Mouse (Mus musculus) hindbrain, embryonic 13.5 days (tissue): ENCODE measurements around the gene Nnat. TPM values are rescaled to one million over a fixed set of nuclear protein-coding genes. Genes with fewer than 3 reads are reported as not detected.

Source experiments
- ATAC-seq: fragments of 200-750 bp; cut with Nextera tagmentation; 2 replicates; pipeline ENCODE4 v1.8.0; 2017; ENCODE audit warnings: moderate TSS enrichment; ENCODE audit not compliant: low FRiP score
- H3K27ac ChIP-seq: fragments of 300-500 bp; sonication (generic); 2 replicates; pipeline ENCODE4 v1.5.1; 2015; ENCODE audit warnings: inconsistent platforms, mild to moderate bottlenecking, moderate library complexity
- H3K27me3 ChIP-seq: fragments of 300-500 bp; sonication (generic); 2 replicates; pipeline ENCODE4 v1.6.1; 2015; ENCODE audit warnings: mild to moderate bottlenecking, inconsistent platforms
- H3K36me3 ChIP-seq: fragments of 300-500 bp; sonication (generic); 2 replicates; pipeline ENCODE4 v1.6.1; 2015; ENCODE audit warnings: mild to moderate bottlenecking, inconsistent platforms
- H3K4me1 ChIP-seq: fragments of 300-500 bp; sonication (generic); replicated peaks from 2 replicates; pipeline ENCODE4 v1.6.1; 2015; ENCODE audit warnings: inconsistent platforms
- H3K4me2 ChIP-seq: fragments of 300-500 bp; sonication (generic); 2 replicates; pipeline ENCODE4 v1.6.1; 2015; ENCODE audit warnings: inconsistent platforms, mild to moderate bottlenecking, moderate library complexity
- H3K4me3 ChIP-seq: fragments of 300-500 bp; sonication (generic); 2 replicates; pipeline ENCODE4 v1.5.1; 2015; ENCODE audit warnings: mild to moderate bottlenecking, inconsistent platforms
- H3K9ac ChIP-seq: fragments of 300-500 bp; sonication (generic); 2 replicates; pipeline ENCODE4 v1.6.1; 2015; ENCODE audit warnings: mild to moderate bottlenecking, inconsistent platforms
- H3K9me3 ChIP-seq: fragments of 300-500 bp; sonication (generic); 2 replicates; pipeline ENCODE4 v1.6.1; 2016; ENCODE audit warnings: inconsistent platforms
- WGBS: fragments of 180-500 bp; shearing (Covaris S2); methylation state at CpG from one replicate; pipeline ENCODE4 v1.1.7; 2015; 5-methylcytosine and 5-hydroxymethylcytosine counted together
- polyA plus RNA-seq: library from polyadenylated mRNA; unstranded; fragments of >200 nt; fragmentation: Nextera tagmentation; extraction: Ambion mirVana; gene quantifications from 2 replicates; pipeline ENCODE4 v1.2.1, GENCODE M21; 2015

The Nnat gene
- 6,024 and 6,534 TPM in 2 replicates for polyA plus RNA-seq

GRCm38 (mm10) chr2:157559858-157560257 lies at the start of gene Nnat:
Gene Nnat (plus strand): TSS chr2:157560078.
- H3K4me3 ChIP-seq, result peak within 1 kb of the TSS; percentile 58
- H3K27me3 ChIP-seq, result no peaks in the 10 kb centered on the region
- peak within 1 kb of the TSS; percentile 87 for H3K4me2 ChIP-seq
- peaks cover 78% of the 10 kb centered on the region for H3K36me3 ChIP-seq
- 51% methylated on average over 27 of the region's 27 CpGs for WGBS
- H3K27ac ChIP-seq, result peak within 1 kb of the TSS; percentile 93
- peaks cover 47% of the 10 kb centered on the region for H3K4me1 ChIP-seq
- H3K9me3 ChIP-seq, result peaks cover 49% of the 10 kb centered on the region
- ATAC-seq, result peak; percentile 71
- peak within 1 kb of the TSS; percentile 88 for H3K9ac ChIP-seq

GRCm38 (mm10) chr2:157512859-157513258 lies 47.0 kb upstream of the Nnat start:
- no peak for ATAC-seq
- no peak overlapping the region for H3K4me3 ChIP-seq
- no peak overlapping the region for H3K4me2 ChIP-seq
- H3K4me1 ChIP-seq, result peaks cover 42% of the 10 kb centered on the region
- H3K27me3 ChIP-seq, result no peaks in the 10 kb centered on the region
- H3K36me3 ChIP-seq, result no peaks in the 10 kb centered on the region
- peak overlapping the region; percentile 55; the same call in 1 of the 2 replicates for H3K27ac ChIP-seq
- H3K9me3 ChIP-seq, result no peaks in the 10 kb centered on the region
- no peak overlapping the region for H3K9ac ChIP-seq
- 84% methylated on average over 9 of the region's 9 CpGs for WGBS

GRCm38 (mm10) chr2:157513737-157514208 lies 46.1 kb upstream of the Nnat start:
- no peak overlapping the region for H3K9ac ChIP-seq
- 26% methylated on average over 9 of the region's 9 CpGs for WGBS
- no peaks in the 10 kb centered on the region for H3K36me3 ChIP-seq
- no peak for ATAC-seq
- peaks cover 48% of the 10 kb centered on the region for H3K4me1 ChIP-seq
- H3K4me2 ChIP-seq, result no peak overlapping the region
- peak overlapping the region; percentile 60; the same call in 1 of the 2 replicates for H3K27ac ChIP-seq
- H3K27me3 ChIP-seq, result no peaks in the 10 kb centered on the region
- no peak overlapping the region for H3K4me3 ChIP-seq
- H3K9me3 ChIP-seq, result no peaks in the 10 kb centered on the region

GRCm38 (mm10) chr2:157514353-157514752 lies 45.5 kb upstream of the Nnat start:
- no peak overlapping the region for H3K4me2 ChIP-seq
- no peaks in the 10 kb centered on the region for H3K36me3 ChIP-seq
- no peaks in the 10 kb centered on the region for H3K27me3 ChIP-seq
- 6% methylated on average over 4 of the region's 4 CpGs for WGBS
- no peaks in the 10 kb centered on the region for H3K9me3 ChIP-seq
- H3K4me1 ChIP-seq, result peaks cover 53% of the 10 kb centered on the region
- ATAC-seq, result no peak
- H3K4me3 ChIP-seq, result no peak overlapping the region
- H3K27ac ChIP-seq, result peak overlapping the region; percentile 60; the same call in 1 of the 2 replicates
- 0 out of 2 replicates have a peak overlapping the region, but pooled peaks have one; percentile 13 for H3K9ac ChIP-seq

GRCm38 (mm10) chr2:157517526-157517925 lies 42.4 kb upstream of the Nnat start:
- no peak for ATAC-seq
- Histone ChIP-seq H3K36me3 (no peaks in the 10 kb centered on the region), H3K9ac (no peak overlapping the region), H3K27ac (peak overlapping the region; percentile 48; the same call in 1 of the 2 replicates), H3K4me1 (peaks cover 63% of the 10 kb centered on the region), H3K27me3 (no peaks in the 10 kb centered on the region), H3K4me2 (no peak overlapping the region), H3K9me3 (no peaks in the 10 kb centered on the region), H3K4me3 (no peak overlapping the region)
- WGBS, result 43% methylated on average over 6 of the region's 6 CpGs

GRCm38 (mm10) chr2:157518451-157518850 lies 41.4 kb upstream of the Nnat start:
- no peak for ATAC-seq
- H3K4me1 ChIP-seq, result peaks cover 62% of the 10 kb centered on the region
- peak overlapping the region; percentile 48; the same call in 1 of the 2 replicates for H3K27ac ChIP-seq

GRCm38 (mm10) chr2:157519452-157519851 lies 40.4 kb upstream of the Nnat start:
- Histone ChIP-seq H3K27ac (peak overlapping the region; percentile 45), H3K4me1 (peaks cover 55% of the 10 kb centered on the region)

More at GRCm38 (mm10) chr2:157518451-157518850, 41.4 kb upstream of the Nnat start:
- H3K4me2 ChIP-seq, result no peak overlapping the region
- 40% methylated on average over 7 of the region's 7 CpGs for WGBS
- H3K9ac ChIP-seq, result no peak overlapping the region; the same call in 1 of the 2 replicates
- H3K36me3 ChIP-seq, result no peaks in the 10 kb centered on the region
- no peaks in the 10 kb centered on the region for H3K9me3 ChIP-seq
- H3K27me3 ChIP-seq, result no peaks in the 10 kb centered on the region
- H3K4me3 ChIP-seq, result no peak overlapping the region

GRCm38 (mm10) chr2:157520496-157520895 lies 39.4 kb upstream of the Nnat start:
- Histone ChIP-seq H3K4me2 (no peak overlapping the region), H3K27me3 (no peaks in the 10 kb centered on the region), H3K4me3 (no peak overlapping the region), H3K4me1 (peaks cover 54% of the 10 kb centered on the region), H3K9me3 (no peaks in the 10 kb centered on the region), H3K36me3 (no peaks in the 10 kb centered on the region), H3K9ac (no peak overlapping the region), H3K27ac (peak overlapping the region; percentile 84)
- WGBS, result 17% methylated on average over 5 of the region's 5 CpGs
- 0 out of 2 replicates have a peak, but pooled peaks have one; percentile 55 for ATAC-seq

More at GRCm38 (mm10) chr2:157519452-157519851, 40.4 kb upstream of the Nnat start:
- WGBS, result 59% methylated on average over 6 of the region's 6 CpGs
- Histone ChIP-seq H3K9ac (no peak overlapping the region), H3K36me3 (no peaks in the 10 kb centered on the region), H3K27me3 (no peaks in the 10 kb centered on the region), H3K9me3 (no peaks in the 10 kb centered on the region), H3K4me2 (no peak overlapping the region), H3K4me3 (no peak overlapping the region)
- ATAC-seq, result no peak

- H3K36me3 ChIP-seq, result no peaks in the 10 kb centered on the region
- ATAC-seq, result peak; percentile 52; the same call in 1 of the 2 replicates
- no peak overlapping the region for H3K9ac ChIP-seq
- no peak overlapping the region for H3K4me2 ChIP-seq
- H3K27me3 ChIP-seq, result no peaks in the 10 kb centered on the region
- H3K9me3 ChIP-seq, result no peaks in the 10 kb centered on the region
- 16% methylated on average over 3 of the region's 3 CpGs for WGBS
- 0 out of 2 replicates have a peak overlapping the region, but pooled peaks have one; percentile 14 for H3K27ac ChIP-seq
- H3K4me3 ChIP-seq, result no peak overlapping the region
- peaks cover 60% of the 10 kb centered on the region for H3K4me1 ChIP-seq
Measured at GRCm38 (mm10) chr2:157522556-157522955, 37.3 kb upstream of the Nnat start.

GRCm38 (mm10) chr2:157530056-157530955 lies 29.6 kb upstream of the Nnat start:
- Histone ChIP-seq H3K27me3 (no peaks in the 10 kb centered on the region), H3K9ac (no peak overlapping the region), H3K4me3 (no peak overlapping the region), H3K27ac (peak overlapping the region; percentile 87), H3K4me2 (no peak overlapping the region), H3K4me1 (peaks cover 58% of the 10 kb centered on the region), H3K36me3 (no peaks in the 10 kb centered on the region), H3K9me3 (no peaks in the 10 kb centered on the region)
- WGBS, result 48% methylated on average over 13 of the region's 13 CpGs
- ATAC-seq, result no peak

GRCm38 (mm10) chr2:157531681-157532426 lies 28.0 kb upstream of the Nnat start:
- Histone ChIP-seq H3K36me3 (no peaks in the 10 kb centered on the region), H3K9me3 (no peaks in the 10 kb centered on the region), H3K27me3 (no peaks in the 10 kb centered on the region), H3K9ac (no peak overlapping the region), H3K4me3 (no peak overlapping the region), H3K27ac (peak overlapping the region; percentile 87), H3K4me2 (no peak overlapping the region), H3K4me1 (peaks cover 55% of the 10 kb centered on the region)
- WGBS, result 35% methylated on average over 8 of the region's 8 CpGs
- ATAC-seq, result no peak

GRCm38 (mm10) chr2:157534163-157534562 lies 25.7 kb upstream of the Nnat start:
- Histone ChIP-seq H3K4me2 (no peak overlapping the region), H3K27ac (no peak overlapping the region), H3K27me3 (peaks cover 3% of the 10 kb centered on the region; the same call in 1 of the 2 replicates), H3K36me3 (no peaks in the 10 kb centered on the region), H3K4me1 (peaks cover 68% of the 10 kb centered on the region), H3K4me3 (no peak overlapping the region), H3K9me3 (no peaks in the 10 kb centered on the region), H3K9ac (no peak overlapping the region)
- ATAC-seq, result no peak
- WGBS, result 67% methylated on average over 4 of the region's 4 CpGs
